Mouse (Mus musculus): ENCODE measurements around the gene Kdelc1.

DNA sequence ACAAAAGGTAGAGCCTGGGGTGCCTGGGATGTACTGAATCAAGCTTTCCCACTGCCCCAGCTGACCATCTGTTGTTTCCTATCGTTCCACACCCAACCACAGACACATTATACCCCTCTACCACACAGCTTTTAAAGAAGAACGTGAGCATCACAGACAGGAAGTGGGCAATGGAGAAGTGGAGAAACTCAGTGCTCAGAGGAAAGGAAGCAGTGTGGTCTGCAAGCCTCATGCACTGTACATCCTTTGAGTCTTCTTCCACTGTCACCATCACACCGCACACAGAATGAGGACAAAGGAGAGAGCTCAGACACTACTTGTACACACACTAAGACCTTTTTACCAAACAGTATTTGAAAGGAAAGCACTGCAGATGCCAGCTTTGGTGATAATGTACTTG lies 3.6 kb upstream of the Kdelc1 start:
- TF ChIP-seq POLR2A (IDR thresholded peaks at IDR 0.05; ENCODE audit: borderline replicate concordance, extremely low read depth, insufficient read depth, insufficient read length, poor library complexity, severe bottlenecking) = no peak
- TF ChIP-seq CTCF (IDR thresholded peaks at IDR 0.05; ENCODE audit: borderline replicate concordance, extremely low read depth, insufficient read depth, insufficient read length) = no peak

Data from brain, embryonic 14.5 days (tissue).